Mouse (Mus musculus): Measurements from ENCODE around the gene Lypd6b.

GRCm38 (mm10) chr2:49921948-49922347 is 134.5 kb downstream of the Lypd6b start:
- TF ChIP-seq GATA1 (IDR thresholded peaks at IDR 0.05; ENCODE audit: low read length) (no peak), TAL1 (IDR thresholded peaks at IDR 0.05; ENCODE audit: low read length) (no peak)
